In genomic region chr2:109896311-109896710, GRCm38 (mm10) we compare ENCODE assay signal across 18 mouse cellular contexts. TPM values are rescaled to one million over a fixed set of nuclear protein-coding genes. Genes with fewer than 3 reads are reported as not detected.
DNase-seq lines count a peak whose midpoint lies in the region; ATAC-seq and TF ChIP-seq lines count a peak whose summit lies in the region.
"Had no signal": no experiment of that assay in that cellular context is flagged by ENCODE, and none has a peak within 500 bp of the region (broad histone marks: within the 10 kb centered on the region; RNA-seq: fewer than 3 reads in every experiment).

No protein-coding gene starts in this region.

- H3K4me2 ChIP-seq in kidney, postnatal 0 days (ENCODE audit: low read length), result no peak overlapping the region
- H3K4me2 ChIP-seq: embryonic facial prominence, embryonic 12.5 days; hindbrain, embryonic 13.5 days; liver, embryonic 13.5 days; midbrain, embryonic 13.5 days; neural tube, embryonic 15.5 days had no signal

- no peak for ATAC-seq in kidney, postnatal 0 days (replicated peaks; ENCODE audit: low FRiP score, low read depth)
- ATAC-seq in megakaryocyte progenitor cell, adult 5-6 weeks (replicated peaks; ENCODE audit: poor library complexity), result peak; percentile 83
- ATAC-seq: forebrain, embryonic 16.5 days; midbrain, embryonic 13.5 days had no signal

- TF ChIP-seq CTCF in kidney, postnatal 0 days (IDR thresholded peaks at IDR 0.05; ENCODE audit: low read depth), result peak; percentile 56

- in situ Hi-C loops in ES-E14 (cut with MboI; ENCODE audit: low sequenced_read_pairs in 2 of 2, unreplicated experiment in 2 of 2), result loop anchor here in 1 of 2 experiments (25.0 kb wide), 1 partner anchor 466 kb away; the partner anchor contains the start of gene Fibin

- peaks cover 36% of the 10 kb centered on the region for H3K36me3 ChIP-seq in kidney, postnatal 0 days (ENCODE audit: insufficient read depth, low read length)
- peaks cover 26% of the 10 kb centered on the region for H3K36me3 ChIP-seq in ES-E14 (ENCODE audit: control insufficient read depth, insufficient read depth, low read length, poor library complexity, severe bottlenecking)

- H3K27ac ChIP-seq in kidney, postnatal 0 days, result no peak overlapping the region
- no peak overlapping the region for H3K27ac ChIP-seq in ES-E14 (ENCODE audit: insufficient read depth, low read depth, low read length, poor library complexity, severe bottlenecking)
- H3K27ac ChIP-seq: embryonic facial prominence, embryonic 12.5 days; hindbrain, embryonic 13.5 days; liver, embryonic 13.5 days; midbrain, embryonic 13.5 days; neural tube, embryonic 15.5 days had no signal

- no peak overlapping the region for H3K9ac ChIP-seq in kidney, postnatal 0 days (ENCODE audit: low read depth, low read length)
- no peak overlapping the region for H3K9ac ChIP-seq in ES-E14 (ENCODE audit: insufficient read depth, low read depth, low read length, poor library complexity, severe bottlenecking)
- H3K9ac ChIP-seq: embryonic facial prominence, embryonic 12.5 days; hindbrain, embryonic 13.5 days; liver, embryonic 13.5 days; midbrain, embryonic 13.5 days; neural tube, embryonic 15.5 days had no signal

- DNase-seq in kidney, postnatal 0 days (ENCODE audit: low spot score), result no peak
- DNase-seq in kidney, adult 9 months, result no peak
- peak; percentile 25 for DNase-seq in A20 (ENCODE audit: low read depth, low spot score)
- no peak for DNase-seq in ES-E14 (ENCODE audit: low read depth, low spot score)
- no peak for DNase-seq in ovary, postnatal 10 days (ENCODE audit: low spot score)
- no peak for DNase-seq in adrenal gland, adult 8-10 months
- no peak for DNase-seq in spleen, adult 18-20 months
- DNase-seq: cerebellum, adult 2 months; heart, adult 18-20 months; kidney, postnatal 10 days; liver, embryonic 13.5 days; thymus, adult 2 months had no signal

- no peaks in the 10 kb centered on the region for H3K9me3 ChIP-seq in kidney, postnatal 0 days (replicated peaks; ENCODE audit: low read length)
- no peaks in the 10 kb centered on the region for H3K9me3 ChIP-seq in ES-E14 (ENCODE audit: control insufficient read depth, insufficient read depth, low read depth, low read length)
- H3K9me3 ChIP-seq: embryonic facial prominence, embryonic 12.5 days; hindbrain, embryonic 13.5 days; liver, embryonic 13.5 days; midbrain, embryonic 13.5 days; neural tube, embryonic 15.5 days had no signal

- WGBS in kidney, postnatal 0 days, result 85% methylated on average over 7 of the region's 7 CpGs

- no peak overlapping the region for H3K4me3 ChIP-seq in kidney, postnatal 0 days (replicated peaks; ENCODE audit: low read depth, low read length)
- no peak overlapping the region for H3K4me3 ChIP-seq in ES-E14 (ENCODE audit: insufficient read depth in 1 of 2, low read depth in 1 of 2, low read length in 2 of 2, poor library complexity in 1 of 2, severe bottlenecking in 1 of 2)
- H3K4me3 ChIP-seq: embryonic facial prominence, embryonic 12.5 days; hindbrain, embryonic 13.5 days; liver, embryonic 13.5 days; midbrain, embryonic 13.5 days; neural tube, embryonic 15.5 days had no signal

- no peaks in the 10 kb centered on the region for H3K27me3 ChIP-seq in kidney, postnatal 0 days (ENCODE audit: insufficient read depth, low read length)
- H3K27me3 ChIP-seq: embryonic facial prominence, embryonic 12.5 days; hindbrain, embryonic 13.5 days; liver, embryonic 13.5 days; midbrain, embryonic 13.5 days; neural tube, embryonic 15.5 days had no signal

- H3K4me1 ChIP-seq in kidney, postnatal 0 days (replicated peaks; ENCODE audit: insufficient read depth, low read length), result no peaks in the 10 kb centered on the region; the same call in none of the 2 replicates
- no peaks in the 10 kb centered on the region for H3K4me1 ChIP-seq in ES-E14 (ENCODE audit: control insufficient read depth in 2 of 2, insufficient read depth in 2 of 2, low read length in 2 of 2, poor library complexity in 1 of 2)

TF ChIP-seq in ES-E14, 5 proteins besides CTCF, POLR2A, EP300 and RAD21:
- TF ChIP-seq ZNF384 (IDR thresholded peaks at IDR 0.05; ENCODE audit: low read depth, low read length) (0 out of 2 replicates have a peak, but pooled peaks have one; percentile 22), HCFC1 (IDR thresholded peaks at IDR 0.05; ENCODE audit: borderline replicate concordance, insufficient read depth, low read length) (no peak)

RNA-seq across cellular contexts. Expression of gene Lin7c, which starts 5.7 kb away (rescaled TPM):
- 57.1 and 58.7 TPM in 2 replicates for polyA plus RNA-seq in kidney, postnatal 0 days (2015; fragmentation: Nextera tagmentation; extraction: Ambion mirVana)
- 64.7 and 71.8 TPM in 2 replicates for total RNA-seq in ES-E14 (2012; rRNA removed)
- total RNA-seq in megakaryocyte progenitor cell, adult 5-6 weeks (2015), result 57.7 and 65.7 TPM in 2 replicates
- total RNA-seq in megakaryocyte progenitor cell, adult 5-6 weeks (2017), result 88.4 and 114 TPM in 2 replicates
- total RNA-seq in adrenal gland, adult 8-10 months (2022), result 100 to 1,000 TPM in 2 of 4 experiments, 10 to 100 TPM in 2; 87.9 to 104 (median 97.9) TPM

RNA-seq across cellular contexts. Expression of gene Lgr4, which starts 21.1 kb away (rescaled TPM):
- polyA plus RNA-seq in kidney, postnatal 0 days (2015; fragmentation: Nextera tagmentation; extraction: Ambion mirVana), result 43.8 and 47.8 TPM in 2 replicates
- 68.9 and 108 TPM in 2 replicates for total RNA-seq in ES-E14 (2012; rRNA removed)
- 1.0 and 2.6 TPM in 2 replicates for total RNA-seq in megakaryocyte progenitor cell, adult 5-6 weeks (2015)
- total RNA-seq in megakaryocyte progenitor cell, adult 5-6 weeks (2017), result 1.1 and 4.0 TPM in 2 replicates
- 100 to 1,000 TPM; 117 to 198 (median 152) TPM for total RNA-seq in adrenal gland, adult 8-10 months (2022)

Comparison
In these comparisons a context has a peak if more than half of its experiments do, and no peak if none do; other contexts are left out.
1. RNA of gene Lgr4, which starts 21.1 kb away (total RNA-seq): 117 to 198 TPM in adrenal gland, adult 8-10 months and 68.9 to 108 TPM in ES-E14; 1.0 to 4.0 TPM in megakaryocyte progenitor cell, adult 5-6 weeks; every median in the first group is over 10 times any median in the second.